Mouse (Mus musculus) CD4-positive, CD25-positive, alpha-beta regulatory T cell, adult 4 months (primary cell): ENCODE measurements around the gene Fam107b. TPM values are rescaled to one million over a fixed set of nuclear protein-coding genes. Genes with fewer than 3 reads are reported as not detected.
"Not testable (repeated sequence)": the region's sequence is repeated elsewhere in the genome, so short reads cannot be mapped to it uniquely, and the experiment has no call there.

Experiments used
- ATAC-seq: one replicate; pipeline ENCODE4 v1.8.0; 2017
- polyA plus RNA-seq, 2 experiments: library from polyadenylated mRNA; unstranded; fragments of 100-300 nt; shearing (Covaris generic); gene quantifications; one replicate each; pipeline ENCODE4 v1.2.1; 2017

The Fam107b gene
- polyA plus RNA-seq, 2 experiments from 2014 or later, result 204 to 239 TPM

GRCm38 (mm10) chr2:3713212-3713681 is 143.0 kb downstream of the Fam107b start:
- ATAC-seq, result peak; percentile 49

GRCm38 (mm10) chr2:3713682-3714361 is 143.5 kb downstream of the Fam107b start:
- ATAC-seq, result peak; percentile 3

- ATAC-seq, result no peak
Measured at GRCm38 (mm10) chr2:3714511-3714910, 144.2 kb downstream of the Fam107b start.

GRCm38 (mm10) chr2:3715424-3715823 is 145.1 kb downstream of the Fam107b start:
- ATAC-seq, result no peak

- ATAC-seq, result peak; percentile 3
Measured at GRCm38 (mm10) chr2:3717268-3717667, 147.0 kb downstream of the Fam107b start.

- peak; percentile 60 for ATAC-seq
Measured at GRCm38 (mm10) chr2:3717847-3718246, 147.6 kb downstream of the Fam107b start.

- not testable (repeated sequence) for ATAC-seq
Measured at GRCm38 (mm10) chr2:3719436-3720121, 149.3 kb downstream of the Fam107b start.

- no peak for ATAC-seq
Measured at GRCm38 (mm10) chr2:3721107-3721506, 150.8 kb downstream of the Fam107b start.

- ATAC-seq, result no peak
Measured at GRCm38 (mm10) chr2:3721974-3722373, 151.7 kb downstream of the Fam107b start.

GRCm38 (mm10) chr2:3723391-3724106 is 153.3 kb downstream of the Fam107b start:
- ATAC-seq, result peak; percentile 15

- ATAC-seq, result peak; percentile 53
Measured at GRCm38 (mm10) chr2:3726501-3727078, 156.3 kb downstream of the Fam107b start.

- peak; percentile 37 for ATAC-seq
Measured at GRCm38 (mm10) chr2:3727225-3727930, 157.1 kb downstream of the Fam107b start.

GRCm38 (mm10) chr2:3728090-3728489 is 157.8 kb downstream of the Fam107b start:
- ATAC-seq, result no peak

- no peak for ATAC-seq
Measured at GRCm38 (mm10) chr2:3729586-3729985, 159.3 kb downstream of the Fam107b start.

GRCm38 (mm10) chr2:3730744-3731143 is 160.5 kb downstream of the Fam107b start:
- peak; percentile 35 for ATAC-seq

- ATAC-seq, result peak; percentile 53
Measured at GRCm38 (mm10) chr2:3731316-3732015, 161.2 kb downstream of the Fam107b start.

GRCm38 (mm10) chr2:3737917-3738694 is 167.8 kb downstream of the Fam107b start:
- ATAC-seq, result no peak

- ATAC-seq, result no peak
Measured at GRCm38 (mm10) chr2:3738734-3739133, 168.4 kb downstream of the Fam107b start.

- ATAC-seq, result peak; percentile 10
Measured at GRCm38 (mm10) chr2:3739351-3739961, 169.2 kb downstream of the Fam107b start.

GRCm38 (mm10) chr2:3740256-3740655 is 170.0 kb downstream of the Fam107b start:
- peak; percentile 6 for ATAC-seq
